Mouse (Mus musculus): ENCODE data around the gene Slc17a9. TPM values are rescaled to one million over a fixed set of nuclear protein-coding genes. Genes with fewer than 3 reads are reported as not detected.
A peak's percentile ranks its signal among the peaks of the same experiment; 100 is the strongest.

Slc17a9 gene
- polyA plus RNA-seq, 1 experiment from 2014 or later = not detected

DNA sequence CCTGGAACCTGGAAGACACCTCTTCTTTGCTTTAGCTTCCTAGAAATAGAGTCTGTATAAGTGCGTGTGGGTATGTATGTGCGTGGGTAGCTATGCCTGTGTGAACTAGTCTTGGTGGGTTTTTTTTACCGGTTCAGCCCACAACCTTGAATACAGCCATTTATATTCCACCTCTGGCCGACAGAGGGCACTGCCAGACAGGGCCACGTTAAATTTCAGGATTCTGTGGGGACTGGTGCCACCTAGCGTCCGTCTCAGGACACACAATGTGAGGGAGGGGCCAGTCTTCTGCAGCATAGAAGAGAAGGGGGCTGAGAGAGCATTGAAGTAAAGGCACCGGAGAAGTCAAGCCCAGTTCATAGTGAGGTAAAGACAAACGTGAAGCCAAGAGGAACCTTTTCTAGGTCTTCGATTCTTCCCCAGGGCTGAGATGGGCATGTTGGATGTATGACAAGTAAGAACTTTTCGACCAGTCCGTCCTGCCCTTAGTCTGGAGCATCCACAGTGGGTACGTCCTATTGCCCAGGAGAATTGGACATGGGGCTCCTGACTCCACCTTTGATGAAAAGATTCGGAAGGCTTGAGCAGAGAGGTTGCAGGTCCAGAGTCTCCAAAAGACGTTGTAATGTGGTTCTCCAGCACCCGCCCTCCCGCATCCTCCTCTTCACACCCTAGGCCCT lies 20.3 kb downstream of the Slc17a9 start:
- Histone ChIP-seq H3K4me3 (ENCODE audit: low read depth, low read length) (no peak overlapping the region), H3K36me3 (replicated peaks; ENCODE audit: control insufficient read depth, insufficient read depth, low read depth, low read length) (no peaks in the 10 kb centered on the region), H3K4me1 (ENCODE audit: control insufficient read depth, insufficient read depth, low read length) (no peaks in the 10 kb centered on the region), H3K9me3 (replicated peaks; ENCODE audit: control insufficient read depth, low read length) (no peaks in the 10 kb centered on the region), H3K27ac (replicated peaks; ENCODE audit: low read depth, low read length) (no peak overlapping the region), H3K4me2 (ENCODE audit: low read depth, low read length) (no peak overlapping the region), H3K27me3 (ENCODE audit: control insufficient read depth, insufficient read depth, low read length) (no peaks in the 10 kb centered on the region), H3K9ac (replicated peaks; ENCODE audit: low read length) (no peak overlapping the region)
- 39% methylated on average over 17 of the region's 17 CpGs for WGBS
- 0 out of 2 replicates have a peak, but pooled peaks have one; percentile 66 for ATAC-seq (replicated peaks; ENCODE audit: insufficient number of reproducible peaks, low FRiP score, low TSS enrichment, low read depth)
- DNase-seq (ENCODE audit: low spot score) = peak; percentile 88

DNA sequence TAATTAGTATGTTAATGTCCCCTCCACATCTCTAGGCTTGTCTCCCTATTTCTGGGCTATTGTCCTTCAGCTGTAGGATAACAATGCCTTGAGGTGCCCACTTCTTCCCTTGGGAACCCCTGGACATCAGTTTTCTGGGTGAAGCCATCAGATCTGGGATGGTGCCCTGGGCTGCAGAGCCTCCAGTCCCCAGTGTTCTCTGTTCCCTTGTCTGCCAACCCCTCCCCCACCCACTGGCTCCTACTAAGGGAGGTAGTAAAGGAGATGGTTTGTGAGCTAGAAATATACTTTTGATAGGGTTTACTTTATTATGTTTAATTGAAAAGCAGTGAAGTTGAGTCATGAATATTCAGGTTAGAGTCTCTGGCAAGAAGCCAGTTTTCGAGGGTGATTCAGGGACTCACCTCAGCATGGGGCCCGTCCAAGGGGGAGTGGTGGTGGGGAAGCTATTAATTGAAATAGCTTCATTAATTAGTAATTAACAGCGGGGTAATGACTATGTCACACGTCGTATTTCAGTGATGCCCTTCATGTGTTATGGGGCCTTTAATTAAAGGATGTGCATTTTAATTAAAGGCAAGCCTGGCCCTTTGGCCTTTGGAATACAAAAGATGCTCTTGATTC lies 21.6 kb downstream of the Slc17a9 start:
- Histone ChIP-seq H3K9me3 (replicated peaks; ENCODE audit: control insufficient read depth, low read length) (no peaks in the 10 kb centered on the region), H3K4me3 (ENCODE audit: low read depth, low read length) (no peak overlapping the region), H3K36me3 (replicated peaks; ENCODE audit: control insufficient read depth, insufficient read depth, low read depth, low read length) (no peaks in the 10 kb centered on the region), H3K27ac (replicated peaks; ENCODE audit: low read depth, low read length) (no peak overlapping the region), H3K4me2 (ENCODE audit: low read depth, low read length) (no peak overlapping the region), H3K27me3 (ENCODE audit: control insufficient read depth, insufficient read depth, low read length) (no peaks in the 10 kb centered on the region), H3K4me1 (ENCODE audit: control insufficient read depth, insufficient read depth, low read length) (no peaks in the 10 kb centered on the region), H3K9ac (replicated peaks; ENCODE audit: low read length) (no peak overlapping the region)
- ATAC-seq (replicated peaks; ENCODE audit: insufficient number of reproducible peaks, low FRiP score, low TSS enrichment, low read depth) (no peak), DNase-seq (ENCODE audit: low spot score) (no peak)
- WGBS = 24% methylated on average over 5 of the region's 5 CpGs

DNA sequence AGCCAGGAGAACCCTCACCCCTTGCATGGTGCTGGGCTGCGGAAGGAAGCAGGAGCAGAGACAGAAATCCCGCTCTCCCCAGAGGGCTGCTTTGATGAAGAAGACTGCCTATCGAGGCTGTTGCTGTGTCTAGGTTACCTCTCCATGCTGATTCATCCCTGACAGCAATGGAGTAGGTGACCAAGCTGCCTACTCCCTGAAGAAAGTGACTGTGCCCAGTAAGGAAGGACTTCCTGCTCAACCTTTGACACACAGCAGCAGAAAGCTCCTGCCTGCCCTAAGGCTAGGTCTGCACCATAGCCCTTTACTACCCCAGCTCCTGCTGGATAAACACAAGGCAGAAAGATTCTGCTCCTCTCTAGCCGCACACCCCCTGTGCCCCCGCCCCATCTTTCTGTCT lies 23.8 kb downstream of the Slc17a9 start:
- Histone ChIP-seq H3K4me3 (ENCODE audit: low read depth, low read length) (no peak overlapping the region), H3K27ac (replicated peaks; ENCODE audit: low read depth, low read length) (no peak overlapping the region), H3K9ac (replicated peaks; ENCODE audit: low read length) (no peak overlapping the region), H3K36me3 (replicated peaks; ENCODE audit: control insufficient read depth, insufficient read depth, low read depth, low read length) (no peaks in the 10 kb centered on the region), H3K4me2 (ENCODE audit: low read depth, low read length) (no peak overlapping the region), H3K4me1 (ENCODE audit: control insufficient read depth, insufficient read depth, low read length) (no peaks in the 10 kb centered on the region), H3K9me3 (replicated peaks; ENCODE audit: control insufficient read depth, low read length) (no peaks in the 10 kb centered on the region), H3K27me3 (ENCODE audit: control insufficient read depth, insufficient read depth, low read length) (no peaks in the 10 kb centered on the region)
- DNase-seq (ENCODE audit: low spot score) (no peak), ATAC-seq (replicated peaks; ENCODE audit: insufficient number of reproducible peaks, low FRiP score, low TSS enrichment, low read depth) (no peak)
- WGBS = 24% methylated on average over 5 of the region's 5 CpGs

DNA sequence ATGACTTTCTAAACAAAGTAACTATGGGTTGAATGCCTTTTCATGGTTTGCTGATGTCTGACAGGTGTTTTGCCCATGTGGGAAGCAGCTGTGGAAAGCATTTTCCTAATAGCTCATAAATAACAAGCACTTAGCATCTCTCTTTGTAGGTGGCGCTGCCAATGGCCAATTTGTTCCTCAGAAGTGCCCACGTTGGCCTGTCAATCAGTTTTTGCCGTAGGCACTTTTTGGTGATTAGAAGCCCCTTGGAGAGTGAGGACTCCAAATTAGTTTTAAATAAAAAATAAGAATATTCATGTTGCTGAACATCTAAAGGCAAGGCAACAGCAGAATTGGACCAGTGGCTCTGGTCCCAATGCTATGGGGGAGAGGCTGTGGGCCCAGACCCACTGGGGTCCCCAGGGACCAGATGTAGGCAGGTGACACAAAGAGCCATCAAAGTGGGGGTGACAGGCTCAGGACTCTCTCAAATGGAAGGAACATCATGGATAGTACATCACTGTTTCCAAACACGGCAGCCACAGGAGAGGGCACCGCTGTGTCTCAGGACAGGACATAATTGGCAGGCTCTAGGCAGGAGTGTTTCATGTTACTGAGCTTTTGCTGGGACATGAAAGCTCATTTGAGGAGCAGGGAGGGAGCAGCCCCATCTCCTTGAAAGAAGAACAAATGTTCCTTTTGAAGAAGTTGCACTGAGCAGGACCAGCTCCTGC lies 30.1 kb downstream of the Slc17a9 start:
- WGBS = 67% methylated on average over 5 of the region's 5 CpGs
- H3K36me3 ChIP-seq (replicated peaks; ENCODE audit: control insufficient read depth, insufficient read depth, low read depth, low read length) = no peaks in the 10 kb centered on the region
- no peak overlapping the region for H3K4me3 ChIP-seq (ENCODE audit: low read depth, low read length)
- H3K27ac ChIP-seq (replicated peaks; ENCODE audit: low read depth, low read length) = no peak overlapping the region
- no peaks in the 10 kb centered on the region for H3K27me3 ChIP-seq (ENCODE audit: control insufficient read depth, insufficient read depth, low read length)
- no peaks in the 10 kb centered on the region for H3K4me1 ChIP-seq (ENCODE audit: control insufficient read depth, insufficient read depth, low read length)
- ATAC-seq (replicated peaks; ENCODE audit: insufficient number of reproducible peaks, low FRiP score, low TSS enrichment, low read depth) = no peak
- H3K4me2 ChIP-seq (ENCODE audit: low read depth, low read length) = no peak overlapping the region
- DNase-seq (ENCODE audit: low spot score) = no peak
- no peak overlapping the region for H3K9ac ChIP-seq (replicated peaks; ENCODE audit: low read length)
- no peaks in the 10 kb centered on the region for H3K9me3 ChIP-seq (replicated peaks; ENCODE audit: control insufficient read depth, low read length)

DNA sequence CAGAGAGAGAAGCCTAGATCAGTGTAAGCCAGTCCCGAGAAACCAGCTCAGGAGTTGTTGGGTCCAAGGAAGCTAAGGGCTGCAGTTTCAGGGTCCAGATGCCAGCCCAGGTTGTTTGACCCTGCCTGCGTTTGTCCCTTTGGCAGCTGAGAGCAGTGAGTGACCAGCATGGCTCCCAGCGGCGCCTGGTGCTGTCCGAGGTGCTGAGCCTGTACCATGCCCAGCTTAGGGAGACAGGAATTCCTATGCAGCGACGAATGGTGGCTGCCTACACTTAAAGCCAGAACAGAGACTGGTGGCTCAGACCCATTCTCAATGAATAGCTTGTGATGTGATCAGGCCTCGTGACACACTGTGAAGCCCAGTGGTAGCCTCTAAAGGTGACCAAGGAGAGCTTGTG lies 30.8 kb downstream of the Slc17a9 start:
- H3K4me3 ChIP-seq (ENCODE audit: low read depth, low read length) = no peak overlapping the region
- H3K9me3 ChIP-seq (replicated peaks; ENCODE audit: control insufficient read depth, low read length) = no peaks in the 10 kb centered on the region
- no peaks in the 10 kb centered on the region for H3K4me1 ChIP-seq (ENCODE audit: control insufficient read depth, insufficient read depth, low read length)
- no peak overlapping the region for H3K27ac ChIP-seq (replicated peaks; ENCODE audit: low read depth, low read length)
- no peak overlapping the region for H3K9ac ChIP-seq (replicated peaks; ENCODE audit: low read length)
- no peaks in the 10 kb centered on the region for H3K36me3 ChIP-seq (replicated peaks; ENCODE audit: control insufficient read depth, insufficient read depth, low read depth, low read length)
- DNase-seq (ENCODE audit: low spot score) = peak; percentile 81
- H3K27me3 ChIP-seq (ENCODE audit: control insufficient read depth, insufficient read depth, low read length) = no peaks in the 10 kb centered on the region
- WGBS = under 1% methylated on average over 8 of the region's 8 CpGs
- no peak for ATAC-seq (replicated peaks; ENCODE audit: insufficient number of reproducible peaks, low FRiP score, low TSS enrichment, low read depth)
- H3K4me2 ChIP-seq (ENCODE audit: low read depth, low read length) = no peak overlapping the region

DNA sequence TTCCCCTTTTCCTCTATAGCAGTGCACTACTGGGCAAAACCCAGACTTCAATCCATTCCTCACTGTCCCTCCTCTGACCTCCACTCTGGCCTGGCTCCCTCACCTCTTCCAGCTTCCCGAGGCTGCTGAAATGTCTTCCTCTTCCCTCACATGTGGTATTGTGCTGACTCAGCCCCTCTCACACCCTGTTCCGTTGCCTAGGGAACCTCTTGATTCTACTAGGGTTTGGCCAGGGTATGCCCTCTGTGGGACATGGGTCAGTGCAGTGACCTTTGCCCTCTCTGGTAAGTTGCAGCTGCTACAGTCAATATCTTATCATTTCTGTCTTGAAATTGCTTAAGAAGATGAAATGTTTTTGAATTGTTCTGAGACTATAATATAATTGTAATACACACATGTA lies 31.7 kb downstream of the Slc17a9 start:
- H3K9ac ChIP-seq (replicated peaks; ENCODE audit: low read length) = no peak overlapping the region
- H3K4me1 ChIP-seq (ENCODE audit: control insufficient read depth, insufficient read depth, low read length) = no peaks in the 10 kb centered on the region
- no peaks in the 10 kb centered on the region for H3K36me3 ChIP-seq (replicated peaks; ENCODE audit: control insufficient read depth, insufficient read depth, low read depth, low read length)
- no peak for DNase-seq (ENCODE audit: low spot score)
- ATAC-seq (replicated peaks; ENCODE audit: insufficient number of reproducible peaks, low FRiP score, low TSS enrichment, low read depth) = no peak
- H3K27ac ChIP-seq (replicated peaks; ENCODE audit: low read depth, low read length) = no peak overlapping the region
- H3K27me3 ChIP-seq (ENCODE audit: control insufficient read depth, insufficient read depth, low read length) = no peaks in the 10 kb centered on the region
- H3K4me3 ChIP-seq (ENCODE audit: low read depth, low read length) = no peak overlapping the region
- 20% methylated on average over 2 of the region's 2 CpGs for WGBS
- H3K9me3 ChIP-seq (replicated peaks; ENCODE audit: control insufficient read depth, low read length) = no peaks in the 10 kb centered on the region
- no peak overlapping the region for H3K4me2 ChIP-seq (ENCODE audit: low read depth, low read length)

DNA sequence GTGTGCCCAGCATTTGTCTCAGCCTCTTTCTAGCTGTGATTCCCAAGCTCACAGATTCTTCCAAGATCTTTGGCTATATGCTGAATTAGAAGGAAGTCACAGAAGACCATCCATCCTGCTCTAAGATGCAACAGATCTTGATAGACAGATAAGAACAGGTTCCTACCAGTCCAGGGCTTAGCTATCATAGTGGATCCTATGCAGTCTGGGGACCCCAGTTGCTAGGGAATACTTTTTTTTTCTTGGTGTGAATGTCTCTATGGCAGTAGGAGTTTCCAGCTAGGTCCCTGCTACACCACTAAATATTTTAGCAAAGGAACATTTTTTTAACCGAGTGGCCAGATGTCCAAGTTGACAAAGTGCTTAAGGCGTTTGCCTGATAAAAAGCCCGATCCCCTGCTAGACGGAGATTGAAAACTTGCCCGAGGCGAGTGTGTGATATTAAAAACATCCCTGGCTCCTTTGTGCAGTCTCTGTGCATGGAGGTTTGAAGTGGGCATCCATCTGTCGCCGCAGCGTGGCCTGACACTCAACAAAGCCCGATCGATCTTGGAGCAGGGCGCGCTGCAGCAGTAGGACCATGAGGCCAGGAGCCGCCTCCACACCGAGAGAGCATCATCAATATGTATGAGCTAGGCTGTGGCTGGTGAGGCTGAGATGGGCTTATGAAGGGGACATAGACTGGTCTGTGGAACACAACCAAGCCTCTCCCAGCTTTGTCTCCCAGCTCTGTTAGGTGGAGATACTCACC lies 33.6 kb downstream of the Slc17a9 start:
- DNase-seq (ENCODE audit: low spot score) = no peak
- 51% methylated on average over 15 of the region's 15 CpGs for WGBS

More for the DNA sequence above, 33.6 kb downstream of the Slc17a9 start:
- peak; percentile 72; the same call in 1 of the 2 replicates for ATAC-seq (replicated peaks; ENCODE audit: insufficient number of reproducible peaks, low FRiP score, low TSS enrichment, low read depth)
- H3K27me3 ChIP-seq (ENCODE audit: control insufficient read depth, insufficient read depth, low read length) = no peaks in the 10 kb centered on the region
- no peak overlapping the region for H3K4me2 ChIP-seq (ENCODE audit: low read depth, low read length)
- no peaks in the 10 kb centered on the region for H3K9me3 ChIP-seq (replicated peaks; ENCODE audit: control insufficient read depth, low read length)
- no peak overlapping the region for H3K4me3 ChIP-seq (ENCODE audit: low read depth, low read length)
- no peak overlapping the region for H3K9ac ChIP-seq (replicated peaks; ENCODE audit: low read length)
- H3K27ac ChIP-seq (replicated peaks; ENCODE audit: low read depth, low read length) = peak overlapping the region; percentile 20; the same call in 1 of the 2 replicates
- no peaks in the 10 kb centered on the region for H3K36me3 ChIP-seq (replicated peaks; ENCODE audit: control insufficient read depth, insufficient read depth, low read depth, low read length)
- H3K4me1 ChIP-seq (ENCODE audit: control insufficient read depth, insufficient read depth, low read length) = no peaks in the 10 kb centered on the region

Data from embryonic facial prominence, embryonic 11.5 days (tissue).